Mouse (Mus musculus): ENCODE measurements around the gene Nbas.

The Nbas gene

GRCm38 (mm10) chr12:13626803-13627706 lies 358.1 kb downstream of the Nbas start:
- DNase-seq (ENCODE audit: low spot score): no peak

Data from ovary, postnatal 14 days (tissue).